Mouse (Mus musculus): ENCODE measurements around the gene Gkn3.

DNA sequence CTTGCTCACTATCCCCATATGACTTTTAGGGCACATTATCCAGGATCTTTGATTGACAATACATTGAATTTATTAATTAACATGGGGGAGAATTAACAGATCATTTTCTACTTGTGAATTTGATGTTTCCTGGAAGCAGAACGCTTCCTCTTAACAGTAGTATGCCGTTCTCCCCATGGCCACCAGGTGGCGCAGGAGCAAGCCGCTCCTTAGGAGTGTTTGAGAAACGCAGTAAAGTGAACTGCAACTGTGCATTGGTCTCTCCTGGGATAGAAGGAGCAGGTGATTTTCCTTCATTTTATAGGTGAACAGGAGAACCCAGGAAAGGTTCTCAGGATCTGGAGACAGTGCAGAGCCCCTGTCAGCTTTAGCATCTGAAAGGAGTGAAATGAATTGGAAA is 10.4 kb upstream of the Gkn3 start:
- TF ChIP-seq POLR2A (IDR thresholded peaks at IDR 0.05; ENCODE audit: borderline replicate concordance, low read depth, low read length), result no peak
- TF ChIP-seq CTCF (IDR thresholded peaks at IDR 0.05; ENCODE audit: low read depth, low read length), result peak; percentile 92

All from bone marrow macrophage, adult 2 months (primary cell).